Mouse (Mus musculus) erythroblast, embryonic 14.5 days (primary cell): ENCODE measurements around the gene Rnf183. TPM values are rescaled to one million over a fixed set of nuclear protein-coding genes. Genes with fewer than 3 reads are reported as not detected.

Experiments used
- H3K27me3 ChIP-seq: 2 replicates; pipeline ENCODE4 v1.6.1; 2012; ENCODE audit warnings: inconsistent platforms; ENCODE audit not compliant: control insufficient read depth
- H3K36me3 ChIP-seq: 2 replicates; pipeline ENCODE4 v1.6.1; 2012; ENCODE audit warnings: mild to moderate bottlenecking, inconsistent platforms; ENCODE audit not compliant: control insufficient read depth
- H3K4me1 ChIP-seq: 2 replicates; pipeline ENCODE4 v1.6.1; 2012; ENCODE audit warnings: inconsistent platforms; ENCODE audit not compliant: control insufficient read depth
- H3K4me3 ChIP-seq: replicated peaks from 2 replicates; pipeline ENCODE3; 2012; ENCODE audit warnings: moderate library complexity, mild to moderate bottlenecking, inconsistent platforms
- H3K9me3 ChIP-seq: 2 replicates; pipeline ENCODE4 v1.6.1; 2012; ENCODE audit warnings: low read length, inconsistent platforms, mixed read lengths; ENCODE audit not compliant: control insufficient read depth
- GATA1 ChIP-seq: IDR thresholded peaks from 2 replicates; pipeline ENCODE4 v1.6.1; 2012; ENCODE audit warnings: low read length, inconsistent platforms, mixed read lengths
- TAL1 ChIP-seq: IDR thresholded peaks from 3 replicates; pipeline ENCODE4 v1.6.1; 2012; ENCODE audit warnings: low read length, inconsistent platforms, mixed read lengths
- polyA plus RNA-seq: library from polyadenylated mRNA; stranded (reverse); fragments of >175 nt; gene quantifications from 2 replicates; pipeline ENCODE4 v1.2.3, GENCODE M21; 2012

The Rnf183 gene
- polyA plus RNA-seq, 1 experiment: not detected

DNA sequence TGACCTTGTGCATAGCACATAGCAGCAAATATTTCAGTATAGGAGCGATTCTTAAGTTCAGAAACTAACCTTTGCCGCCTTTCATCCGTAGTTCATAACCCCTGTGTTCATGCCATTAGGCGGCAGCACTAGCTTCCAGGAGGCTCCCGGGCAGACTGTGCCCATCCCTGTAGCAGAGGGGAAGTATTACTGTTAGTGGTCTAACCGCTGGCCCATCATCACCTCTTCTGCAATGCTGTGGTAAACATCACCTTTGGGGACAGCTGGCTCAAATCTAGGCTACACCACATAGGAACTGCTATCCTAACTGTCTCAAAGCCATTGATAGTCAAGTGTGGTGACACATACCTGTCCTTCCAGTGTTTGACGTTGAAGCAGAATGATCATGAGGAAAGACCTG is 43.2 kb downstream of the Rnf183 start:
- no peak overlapping the region for H3K4me3 ChIP-seq
- no peak for TF ChIP-seq TAL1
- no peak for TF ChIP-seq GATA1
- peaks cover 89% of the 10 kb centered on the region for H3K36me3 ChIP-seq
- H3K9me3 ChIP-seq: no peaks in the 10 kb centered on the region
- H3K4me1 ChIP-seq: peaks cover 15% of the 10 kb centered on the region
- H3K27me3 ChIP-seq: no peaks in the 10 kb centered on the region

DNA sequence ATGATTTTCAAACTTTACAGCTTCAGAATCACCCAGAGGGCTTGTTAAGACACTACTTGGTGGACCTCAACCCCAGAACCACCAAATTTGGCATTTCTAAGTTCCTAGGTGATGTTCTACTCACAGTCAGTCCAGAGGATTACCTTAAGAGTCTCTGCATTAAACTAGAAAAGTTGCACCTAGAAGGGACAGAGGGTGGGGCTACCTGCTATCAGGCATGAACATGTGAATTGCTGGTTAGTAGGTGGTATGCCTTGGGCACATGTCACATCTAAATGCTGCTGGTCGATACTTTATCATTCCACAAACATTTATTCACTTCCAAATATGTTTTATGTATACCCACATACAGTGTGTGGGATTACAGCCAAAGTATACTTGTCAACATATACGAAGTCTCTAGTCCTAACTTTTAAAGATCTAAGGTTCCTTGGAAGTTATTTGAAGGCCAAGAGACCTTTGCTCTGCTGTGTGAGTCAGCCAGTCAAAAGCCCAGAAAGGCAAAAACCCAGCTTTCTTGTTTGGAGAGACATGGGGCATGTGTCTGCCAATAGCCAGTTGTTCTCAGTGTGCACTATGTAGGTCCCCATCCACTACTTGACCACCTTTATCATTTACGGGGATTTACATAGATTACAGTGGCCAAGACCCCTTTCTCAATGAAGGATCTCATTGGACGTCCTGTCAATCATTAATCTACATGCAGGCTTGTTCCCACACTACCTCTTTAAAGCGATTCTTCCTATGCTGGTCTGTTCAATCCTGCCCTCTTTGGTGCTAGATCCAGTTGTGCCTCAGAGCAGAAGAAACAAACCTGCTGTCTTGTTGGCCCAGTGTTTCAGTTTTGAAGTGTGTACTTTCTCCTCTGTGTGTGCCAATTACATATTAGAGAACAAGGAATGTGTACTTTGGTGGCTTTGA is 45.2 kb downstream of the Rnf183 start:
- Histone ChIP-seq H3K4me1 (peaks cover 14% of the 10 kb centered on the region), H3K27me3 (no peaks in the 10 kb centered on the region), H3K36me3 (peaks cover 86% of the 10 kb centered on the region), H3K4me3 (no peak overlapping the region), H3K9me3 (no peaks in the 10 kb centered on the region)
- TF ChIP-seq GATA1: no peak
- TF ChIP-seq TAL1: no peak

GRCm38 (mm10) chr4:62385439-62385838 is 49.6 kb downstream of the Rnf183 start:
- H3K4me3 ChIP-seq: no peak overlapping the region
- peaks cover 33% of the 10 kb centered on the region for H3K4me1 ChIP-seq
- H3K36me3 ChIP-seq: peaks cover 62% of the 10 kb centered on the region

GRCm38 (mm10) chr4:62384159-62384558 is 50.9 kb downstream of the Rnf183 start:
- H3K36me3 ChIP-seq: peaks cover 53% of the 10 kb centered on the region

More at GRCm38 (mm10) chr4:62385439-62385838, 49.6 kb downstream of the Rnf183 start:
- Histone ChIP-seq H3K9me3 (no peaks in the 10 kb centered on the region), H3K27me3 (no peaks in the 10 kb centered on the region)
- TF ChIP-seq TAL1: no peak
- no peak for TF ChIP-seq GATA1

DNA sequence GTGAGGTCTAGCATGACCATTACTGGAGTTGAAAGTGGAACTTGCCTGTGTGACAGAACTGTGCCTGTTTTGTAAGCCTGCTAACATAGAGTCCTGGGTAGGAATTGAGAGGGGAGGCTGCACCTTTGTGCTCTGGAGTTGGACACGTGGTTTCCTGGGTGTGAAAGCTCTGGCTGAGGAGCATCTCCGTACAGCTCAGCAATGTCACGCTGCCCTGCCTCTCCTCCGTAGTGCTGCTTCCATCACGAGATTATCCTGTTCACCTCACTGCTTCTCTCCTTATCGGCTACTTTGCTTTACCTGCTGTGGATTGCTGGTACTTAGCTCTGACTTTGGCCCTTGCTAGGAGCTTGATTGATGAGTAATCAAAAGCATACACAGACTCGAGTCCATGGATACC is 51.3 kb downstream of the Rnf183 start:
- Histone ChIP-seq H3K36me3 (peaks cover 49% of the 10 kb centered on the region), H3K27me3 (no peaks in the 10 kb centered on the region), H3K4me1 (peaks cover 23% of the 10 kb centered on the region), H3K9me3 (no peaks in the 10 kb centered on the region), H3K4me3 (no peak overlapping the region)
- no peak for TF ChIP-seq GATA1
- TF ChIP-seq TAL1: no peak

More at GRCm38 (mm10) chr4:62384159-62384558, 50.9 kb downstream of the Rnf183 start:
- Histone ChIP-seq H3K4me3 (no peak overlapping the region), H3K27me3 (no peaks in the 10 kb centered on the region), H3K4me1 (peaks cover 23% of the 10 kb centered on the region), H3K9me3 (no peaks in the 10 kb centered on the region)
- TF ChIP-seq GATA1 (no peak), TAL1 (no peak)

DNA sequence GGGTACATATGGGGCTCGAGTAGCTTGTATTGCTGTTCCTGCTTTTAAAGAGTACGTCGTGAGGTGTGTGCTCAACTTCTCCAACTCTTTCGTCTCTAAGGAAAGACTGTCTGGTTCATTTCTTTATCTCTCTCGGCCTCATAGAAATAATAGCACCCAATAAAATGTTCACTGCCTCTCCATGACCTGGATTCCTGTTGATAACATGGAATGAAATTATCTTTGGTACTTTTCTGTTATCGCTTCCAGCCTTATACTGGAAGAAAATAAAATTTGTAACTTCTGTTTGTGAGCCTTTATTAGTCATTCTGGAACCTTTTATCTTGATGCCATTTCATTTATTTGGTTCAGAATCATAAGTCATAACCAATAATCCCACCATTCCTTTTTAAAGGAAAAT is 51.8 kb downstream of the Rnf183 start:
- no peaks in the 10 kb centered on the region for H3K9me3 ChIP-seq
- no peak overlapping the region for H3K4me3 ChIP-seq
- TF ChIP-seq TAL1 (no peak), GATA1 (no peak)
- H3K4me1 ChIP-seq: peaks cover 25% of the 10 kb centered on the region
- peaks cover 46% of the 10 kb centered on the region for H3K36me3 ChIP-seq
- no peaks in the 10 kb centered on the region for H3K27me3 ChIP-seq

DNA sequence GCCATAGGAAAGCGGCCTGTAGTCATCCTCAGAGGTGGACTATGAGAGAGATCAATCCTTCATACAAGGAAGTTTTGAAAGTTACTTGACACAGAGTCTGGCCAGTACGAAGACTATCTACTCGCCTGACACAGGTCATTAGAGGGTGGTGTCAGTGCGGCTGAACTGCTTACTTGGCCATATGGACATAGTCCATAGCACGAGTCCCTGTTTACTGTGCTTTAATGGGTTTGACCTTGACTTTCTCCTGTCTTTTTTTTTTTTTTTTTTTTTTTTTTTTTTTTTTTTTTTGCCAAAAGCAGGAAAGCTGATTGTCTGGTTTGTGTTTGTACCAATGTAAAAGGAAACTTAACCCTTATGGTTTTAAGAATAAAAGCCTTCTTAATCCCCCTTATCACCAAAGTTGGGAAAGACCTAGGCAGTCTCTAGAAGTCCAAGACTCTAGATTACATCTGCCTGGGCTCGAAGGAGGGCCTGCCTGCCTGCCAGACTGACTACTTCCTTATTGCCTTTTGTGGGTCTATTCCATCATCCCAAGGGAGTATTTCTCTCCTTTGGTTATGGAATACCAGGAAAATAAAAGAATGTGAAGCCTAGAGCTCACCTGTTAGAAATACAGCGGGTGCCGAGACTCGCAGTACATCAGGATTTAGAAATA is 55.2 kb downstream of the Rnf183 start:
- H3K4me3 ChIP-seq: no peak overlapping the region
- peaks cover 24% of the 10 kb centered on the region for H3K36me3 ChIP-seq
- H3K4me1 ChIP-seq: peaks cover 30% of the 10 kb centered on the region
- TF ChIP-seq GATA1 (no peak), TAL1 (peak; percentile 10; the same call in 1 of the 3 replicates)
- H3K27me3 ChIP-seq: no peaks in the 10 kb centered on the region
- no peaks in the 10 kb centered on the region for H3K9me3 ChIP-seq

Other genes with a start within 250 kb of the Rnf183 start
- gene Zfp37, start 204.2 kb downstream of the Rnf183 start, polyA plus RNA-seq: not detected in 2 replicates
- gene Slc31a2, start 172.7 kb downstream of the Rnf183 start, polyA plus RNA-seq: not detected in 2 replicates
- 1.4 TPM in 2 replicates for gene Fkbp15, start 74.7 kb downstream of the Rnf183 start, polyA plus RNA-seq
- gene Slc31a1, start 74.5 kb downstream of the Rnf183 start, polyA plus RNA-seq: 0.09 and 0.15 TPM in 2 replicates
- gene Cdc26, start 26.6 kb downstream of the Rnf183 start, polyA plus RNA-seq: 1.4 and 2.1 TPM in 2 replicates
- 0.17 TPM in 2 replicates for gene Prpf4, start 26.5 kb downstream of the Rnf183 start, polyA plus RNA-seq
- gene Wdr31, start 35.6 kb upstream of the Rnf183 start, polyA plus RNA-seq: not detected in 2 replicates
- 0.03 TPM in 1 of 2 replicates, not detected in the other for gene Bspry, start 44.8 kb upstream of the Rnf183 start, polyA plus RNA-seq
- 0.29 and 0.59 TPM in 2 replicates for gene Hdhd3, start 68.2 kb upstream of the Rnf183 start, polyA plus RNA-seq
- gene Alad, start 84.7 kb upstream of the Rnf183 start, polyA plus RNA-seq: 666 and 744 TPM in 2 replicates
- gene Pole3, start 89.8 kb upstream of the Rnf183 start, polyA plus RNA-seq: 8.0 and 9.7 TPM in 2 replicates
- not detected in 2 replicates for gene 4933430I17Rik, start 90.1 kb upstream of the Rnf183 start, polyA plus RNA-seq
- 0.02 and 0.13 TPM in 2 replicates for gene Rgs3, start 124.6 kb upstream of the Rnf183 start, polyA plus RNA-seq